Mouse (Mus musculus) erythroid progenitor cell, adult 5-6 weeks (primary cell): Measurements from ENCODE around the gene Cep41. TPM values are rescaled to one million over a fixed set of nuclear protein-coding genes. Genes with fewer than 3 reads are reported as not detected.

ENCODE experiments used
- ATAC-seq: replicated peaks from 2 replicates; pipeline ENCODE4 v1.8.0; 2016; ENCODE audit warnings: moderate number of reproducible peaks, mild to moderate bottlenecking, moderate TSS enrichment, inconsistent platforms; ENCODE audit not compliant: poor library complexity, low FRiP score, severe bottlenecking
- total RNA-seq, 2 experiments: library from RNA; stranded (forward) in 1 of 2; stranded (reverse) in 1 of 2; fragments of 150-400 nt in 1 of 2; fragments of 186-747, 209-891 nt in 1 of 2; gene quantifications; 2 replicates each; pipeline versions ENCODE4 v1.2.3 to v1.2.4; 2015 to 2017; ENCODE audit warnings: low replicate concordance in 2 of 2

Cep41 gene
- total RNA-seq, 2 experiments from 2014 or later, result 3.1 to 49.0 TPM

DNA sequence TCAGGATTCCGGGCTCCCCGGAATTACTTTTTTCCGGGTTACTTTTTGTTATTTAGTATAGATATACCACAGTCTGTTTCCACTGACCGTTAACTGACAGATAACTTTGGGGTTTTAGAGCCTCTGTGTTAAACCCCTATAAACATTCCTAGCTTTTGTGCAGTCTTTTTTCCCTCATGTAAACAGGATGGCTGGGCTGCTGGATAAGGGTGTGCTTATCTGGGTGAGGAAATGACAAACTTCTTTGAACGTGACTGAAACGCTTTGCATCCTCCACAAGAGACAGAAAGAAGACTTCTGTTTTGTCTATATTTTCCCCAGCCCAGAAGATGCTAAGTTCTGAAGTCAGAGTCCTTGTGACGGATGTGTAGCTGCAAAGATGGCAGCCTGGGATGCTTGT lies 18.9 kb upstream of the Cep41 start:
- ATAC-seq, result no peak

DNA sequence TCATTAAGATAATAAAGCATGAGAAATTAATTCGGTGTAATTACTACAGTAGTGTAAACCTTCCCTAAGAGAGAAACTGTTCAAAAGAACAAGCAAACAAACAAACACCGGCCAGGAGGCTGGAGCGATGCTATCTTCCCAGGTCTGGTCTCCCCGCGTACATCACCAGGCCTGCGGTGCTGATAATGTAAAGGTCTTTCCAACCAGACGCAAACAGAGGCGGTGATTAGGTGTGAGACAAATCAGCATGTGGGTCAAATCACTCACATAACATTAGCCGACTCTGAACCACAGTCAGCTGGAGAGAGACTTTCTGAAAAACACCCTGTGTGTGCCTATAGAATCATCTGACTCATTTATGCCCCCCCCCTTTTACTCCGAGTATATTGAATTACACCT lies 17.8 kb upstream of the Cep41 start:
- no peak for ATAC-seq

DNA sequence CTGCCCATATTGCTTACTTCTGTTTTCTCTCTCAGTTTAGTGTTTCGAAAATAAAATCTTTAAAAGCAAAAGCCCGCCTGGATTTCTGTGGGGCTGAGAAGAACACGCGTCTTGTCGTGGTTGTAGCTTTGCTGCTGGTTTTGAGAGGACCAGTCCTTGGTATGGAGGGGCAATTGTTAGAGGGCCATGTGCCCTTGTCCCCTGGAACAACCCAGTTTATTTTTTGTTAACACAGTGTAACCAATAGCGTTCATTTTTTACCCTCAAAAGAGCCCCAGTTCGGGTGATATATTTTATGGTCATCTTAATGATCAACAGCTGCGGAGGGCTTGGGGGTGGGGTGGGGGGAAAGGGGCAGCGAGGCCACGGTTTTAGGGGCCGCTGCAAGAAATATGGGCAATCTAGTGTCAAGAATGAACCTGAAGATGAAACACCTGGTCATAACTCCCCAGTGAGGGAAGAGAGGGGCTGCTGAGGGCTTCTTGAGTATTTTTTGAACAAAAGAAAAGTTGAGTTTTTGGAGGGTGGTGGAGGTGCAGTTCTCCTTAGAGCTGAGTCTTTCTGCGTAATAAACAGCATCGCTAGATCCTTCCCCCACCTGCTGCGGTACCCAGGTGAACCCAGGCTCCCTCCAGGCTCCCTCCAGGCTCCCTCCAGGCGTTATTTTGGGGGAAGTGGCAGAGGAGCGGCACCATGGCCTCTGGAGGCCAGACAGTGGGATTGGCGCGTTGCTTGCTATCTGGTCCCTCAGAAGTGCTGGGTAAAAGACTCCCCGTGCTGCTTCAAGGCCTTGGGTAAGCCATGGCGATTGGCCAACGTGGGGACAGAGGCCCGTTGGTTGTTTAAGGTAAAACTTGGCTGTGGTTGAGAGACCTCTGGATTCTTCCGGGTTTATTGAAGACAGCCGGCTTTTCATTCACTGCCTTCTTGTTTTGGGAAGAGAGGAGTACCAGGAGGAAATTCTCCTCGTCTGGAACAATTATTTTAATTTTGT lies 17.1 kb upstream of the Cep41 start:
- no peak for ATAC-seq

DNA sequence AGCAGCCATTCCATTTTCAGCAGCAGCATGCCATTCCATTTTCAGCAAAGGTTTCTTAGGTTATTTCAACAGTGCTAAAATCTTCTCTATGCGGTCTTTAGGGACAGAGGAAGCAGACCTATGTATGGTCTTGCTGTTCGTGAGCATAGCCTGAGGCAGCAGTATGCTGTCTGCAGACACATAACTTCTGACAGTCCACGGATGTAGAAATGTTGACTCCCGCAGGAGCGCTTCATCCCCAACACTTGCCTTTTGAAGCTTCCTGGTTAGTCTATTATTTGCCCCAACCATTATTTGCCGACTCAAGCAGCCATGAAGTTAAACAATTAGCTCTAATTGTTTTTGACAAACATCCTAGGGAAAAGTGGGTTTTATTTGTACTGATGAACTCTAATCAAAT lies 15.6 kb upstream of the Cep41 start:
- ATAC-seq, result no peak

DNA sequence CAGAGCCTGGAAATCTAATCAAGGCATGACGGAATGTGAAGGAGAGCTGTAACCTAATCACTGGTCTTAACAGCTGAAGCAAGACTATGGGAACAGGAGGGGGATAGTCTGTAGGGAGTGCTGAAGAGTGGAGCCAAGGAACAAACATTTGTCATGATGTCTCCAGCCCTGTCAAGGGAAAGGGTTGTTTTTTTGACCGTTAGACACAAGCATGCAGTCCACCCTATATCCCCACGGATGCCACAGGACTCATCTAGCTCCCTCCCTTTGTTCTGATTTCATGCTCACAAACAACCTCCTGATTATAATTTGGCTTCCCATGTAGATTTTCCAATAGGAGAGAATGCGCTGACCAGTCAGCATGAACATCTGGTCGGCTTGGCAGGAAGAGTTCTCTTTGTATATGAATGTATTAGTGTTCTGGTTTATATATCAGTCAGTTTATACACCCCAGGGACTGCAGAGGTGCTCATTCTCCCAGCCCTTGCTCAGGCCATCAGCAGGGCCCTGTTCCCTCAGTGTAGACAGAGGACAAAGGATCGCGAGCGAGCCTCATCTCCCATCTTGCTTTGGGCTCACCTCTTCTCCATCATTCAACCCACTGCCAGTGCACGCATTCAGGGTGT lies 10.5 kb upstream of the Cep41 start:
- ATAC-seq, result no peak

DNA sequence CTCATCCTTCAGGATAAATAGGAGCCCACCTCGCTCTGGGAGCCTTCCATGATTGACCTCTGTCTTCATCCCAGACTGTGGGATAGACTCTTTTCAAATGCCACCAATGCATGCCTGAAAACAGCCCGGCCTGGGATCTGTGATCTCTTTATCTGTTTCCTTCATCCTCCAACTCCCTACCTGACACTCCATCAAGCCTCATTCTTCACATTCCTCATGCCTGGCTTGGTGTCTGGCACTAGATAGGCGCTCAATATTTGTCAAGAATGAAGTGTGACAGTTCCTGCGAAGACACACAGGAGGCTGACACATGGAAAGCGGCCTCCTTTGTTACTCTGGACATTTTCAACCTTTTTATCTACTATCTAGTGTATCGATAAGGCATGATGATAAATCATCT lies 9.9 kb upstream of the Cep41 start:
- ATAC-seq, result no peak

DNA sequence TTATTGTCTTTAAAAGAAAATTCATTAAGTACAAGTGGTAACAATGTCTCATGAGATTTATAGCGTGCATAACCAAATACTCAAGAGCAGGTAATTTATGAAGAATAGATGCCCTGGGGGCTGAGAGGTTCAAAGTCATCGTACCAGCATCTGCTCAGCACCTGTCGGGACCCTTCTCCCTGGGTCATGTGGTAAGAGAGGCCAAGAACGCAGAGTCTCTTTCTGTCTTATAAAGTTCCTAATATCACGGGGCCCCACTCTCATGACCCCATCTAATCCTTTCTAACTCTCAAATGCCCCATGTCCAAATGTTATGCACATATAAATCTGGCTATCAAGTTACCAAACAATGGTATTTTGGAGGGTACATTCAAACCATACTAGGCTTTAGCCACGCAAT lies 9.3 kb upstream of the Cep41 start:
- ATAC-seq, result no peak

DNA sequence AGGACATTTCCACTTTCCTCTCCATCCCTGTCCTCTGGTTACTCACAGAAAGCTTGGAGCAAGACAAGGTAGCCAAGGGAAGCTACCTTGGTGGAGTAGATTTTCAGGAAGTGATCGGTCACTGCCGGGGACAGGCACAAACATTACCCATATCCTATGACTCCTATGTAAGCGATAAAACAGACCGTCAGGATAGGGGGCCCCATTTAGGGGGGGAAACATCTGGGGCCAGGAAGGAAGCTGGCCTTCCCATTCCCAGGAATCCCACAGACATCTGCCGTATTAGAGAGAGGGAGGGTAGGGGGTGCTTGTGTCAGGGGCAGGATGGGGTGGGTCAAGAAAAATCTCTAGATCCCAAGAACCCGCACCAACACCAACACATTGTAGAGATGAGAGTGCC lies 6.6 kb upstream of the Cep41 start:
- no peak for ATAC-seq

DNA sequence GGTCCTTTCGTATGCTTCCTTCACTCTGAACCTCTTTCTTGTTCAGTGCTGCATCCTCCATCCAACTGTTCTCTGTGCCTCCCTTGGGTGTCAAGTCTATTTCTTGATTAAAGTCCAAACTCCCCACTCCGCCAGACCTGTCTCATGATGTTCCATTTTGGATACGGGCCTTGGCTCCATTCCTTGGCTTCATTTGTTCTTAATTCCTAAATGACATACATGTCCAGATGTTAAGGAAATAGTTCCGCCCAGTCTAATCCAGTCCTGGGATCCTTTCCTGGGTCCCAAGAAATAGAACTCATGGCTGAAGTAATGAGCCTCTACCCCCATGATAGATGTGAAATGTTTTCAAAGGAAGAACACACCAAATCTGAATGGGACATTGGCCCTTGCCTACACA lies 4.5 kb upstream of the Cep41 start:
- no peak for ATAC-seq

DNA sequence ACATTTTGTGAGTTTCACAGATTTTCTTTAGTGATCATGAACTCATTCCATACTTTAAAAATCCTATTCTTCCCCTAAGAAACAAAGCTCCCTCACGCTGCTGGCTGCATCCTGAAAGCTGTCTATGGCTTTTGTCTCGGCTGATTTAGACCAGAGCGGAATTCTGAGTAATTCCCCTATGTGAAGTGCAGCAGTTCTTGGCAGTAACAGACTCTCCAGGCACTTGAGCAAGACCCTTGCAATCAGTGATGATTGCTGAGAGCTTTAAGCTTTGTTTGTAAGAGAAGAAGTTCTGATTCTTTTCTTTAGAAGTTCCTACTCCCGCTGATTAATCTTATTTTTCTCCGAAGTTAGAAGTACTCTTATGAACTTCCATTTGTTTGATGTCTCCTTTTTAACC lies 3.9 kb upstream of the Cep41 start:
- no peak for ATAC-seq

DNA sequence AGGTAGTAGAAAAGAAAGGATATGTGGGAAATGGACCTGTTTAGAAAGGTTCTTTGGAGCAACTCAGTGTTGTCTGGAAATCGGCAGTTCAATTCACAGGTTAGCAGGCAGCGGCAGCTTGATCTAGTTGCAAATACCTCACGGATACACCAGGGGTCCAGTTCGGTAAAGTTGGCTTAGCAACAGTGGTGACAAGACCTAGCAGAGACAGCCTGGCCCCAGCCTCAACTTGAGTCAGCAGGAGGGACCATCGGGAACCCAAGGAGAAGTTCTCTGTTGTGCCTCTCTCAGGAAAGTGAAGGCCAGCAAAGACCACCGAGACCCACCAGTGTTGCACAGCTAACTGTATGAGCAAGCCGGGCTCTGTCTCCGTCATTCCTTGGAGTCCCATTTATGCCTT lies 1.6 kb upstream of the Cep41 start:
- ATAC-seq, result no peak

DNA sequence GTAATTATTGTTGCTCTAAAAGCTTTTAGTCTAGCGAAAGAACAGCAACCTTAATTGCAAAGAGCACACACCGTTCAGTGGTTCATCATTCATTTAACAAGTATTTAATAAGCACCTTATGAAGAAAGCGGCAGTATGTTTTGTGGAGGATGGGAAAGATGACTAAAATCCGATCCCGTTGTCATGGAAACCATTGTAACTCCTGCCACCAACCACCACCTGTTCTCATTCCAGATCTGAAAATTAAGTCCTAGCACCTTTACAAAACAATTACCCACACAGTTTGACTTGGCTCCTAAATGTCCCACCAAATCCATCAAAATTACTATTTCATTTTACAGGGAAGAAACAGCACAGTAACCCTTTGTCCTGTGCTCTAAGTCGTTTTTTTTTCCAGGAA lies 660 bp upstream of the Cep41 start:
- no peak for ATAC-seq

DNA sequence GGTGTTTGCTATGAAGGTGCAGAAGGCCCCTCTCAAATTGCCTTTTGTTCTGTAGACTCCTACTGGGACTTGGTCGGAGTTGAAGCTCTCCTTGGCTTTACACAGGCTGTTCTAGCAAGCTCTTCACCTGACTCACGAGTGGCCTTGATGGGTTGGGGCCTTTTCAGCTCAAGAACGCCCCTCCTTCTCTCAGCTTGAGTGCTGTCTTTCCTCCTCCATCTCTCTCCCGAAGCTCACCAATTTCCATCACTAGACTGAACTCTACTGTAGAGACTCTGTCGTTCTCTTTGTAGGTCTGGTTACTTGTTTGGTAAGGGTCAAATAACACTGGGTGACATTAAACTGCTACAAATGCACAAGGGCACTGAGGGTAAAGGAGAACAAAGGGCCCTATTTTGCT lies 723 bp downstream of the Cep41 start:
- no peak for ATAC-seq

DNA sequence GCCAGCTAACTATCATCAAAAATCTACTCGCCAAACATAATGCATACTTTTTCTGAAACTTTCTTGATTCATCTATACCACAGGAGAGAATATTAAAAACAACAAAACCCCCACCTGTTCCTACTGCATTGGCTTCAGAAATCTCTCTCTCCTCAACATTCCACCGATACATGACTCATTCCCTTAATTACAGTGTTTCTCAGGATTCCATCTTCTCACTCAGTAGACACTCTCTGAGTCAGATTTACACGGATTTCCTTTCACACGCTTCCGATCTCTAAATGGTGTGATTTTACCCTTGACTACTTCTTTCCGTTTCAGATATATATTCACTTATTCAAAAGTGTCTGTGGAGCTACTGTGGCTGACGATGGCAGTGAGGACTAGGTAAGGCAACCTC lies 6.4 kb downstream of the Cep41 start:
- ATAC-seq, result no peak

DNA sequence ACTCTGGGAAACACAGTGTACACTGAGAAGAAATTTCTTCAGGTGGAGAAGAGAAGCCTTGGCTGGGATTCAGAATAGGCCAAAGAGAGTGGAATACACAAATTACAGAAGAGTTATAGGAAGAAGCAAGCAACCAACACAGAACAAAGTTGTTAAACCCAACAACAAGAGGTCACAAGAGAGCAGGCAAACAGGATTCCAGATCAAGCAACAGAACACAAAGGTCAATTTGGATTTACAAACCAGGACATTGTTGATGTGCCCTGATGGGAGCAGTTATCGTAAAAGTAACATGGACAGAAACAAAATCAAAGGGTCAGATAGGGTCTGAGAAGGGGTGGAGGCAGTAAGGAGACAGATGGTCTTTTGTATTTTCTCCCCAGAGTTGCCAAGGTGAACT lies 9.0 kb downstream of the Cep41 start:
- ATAC-seq, result no peak

DNA sequence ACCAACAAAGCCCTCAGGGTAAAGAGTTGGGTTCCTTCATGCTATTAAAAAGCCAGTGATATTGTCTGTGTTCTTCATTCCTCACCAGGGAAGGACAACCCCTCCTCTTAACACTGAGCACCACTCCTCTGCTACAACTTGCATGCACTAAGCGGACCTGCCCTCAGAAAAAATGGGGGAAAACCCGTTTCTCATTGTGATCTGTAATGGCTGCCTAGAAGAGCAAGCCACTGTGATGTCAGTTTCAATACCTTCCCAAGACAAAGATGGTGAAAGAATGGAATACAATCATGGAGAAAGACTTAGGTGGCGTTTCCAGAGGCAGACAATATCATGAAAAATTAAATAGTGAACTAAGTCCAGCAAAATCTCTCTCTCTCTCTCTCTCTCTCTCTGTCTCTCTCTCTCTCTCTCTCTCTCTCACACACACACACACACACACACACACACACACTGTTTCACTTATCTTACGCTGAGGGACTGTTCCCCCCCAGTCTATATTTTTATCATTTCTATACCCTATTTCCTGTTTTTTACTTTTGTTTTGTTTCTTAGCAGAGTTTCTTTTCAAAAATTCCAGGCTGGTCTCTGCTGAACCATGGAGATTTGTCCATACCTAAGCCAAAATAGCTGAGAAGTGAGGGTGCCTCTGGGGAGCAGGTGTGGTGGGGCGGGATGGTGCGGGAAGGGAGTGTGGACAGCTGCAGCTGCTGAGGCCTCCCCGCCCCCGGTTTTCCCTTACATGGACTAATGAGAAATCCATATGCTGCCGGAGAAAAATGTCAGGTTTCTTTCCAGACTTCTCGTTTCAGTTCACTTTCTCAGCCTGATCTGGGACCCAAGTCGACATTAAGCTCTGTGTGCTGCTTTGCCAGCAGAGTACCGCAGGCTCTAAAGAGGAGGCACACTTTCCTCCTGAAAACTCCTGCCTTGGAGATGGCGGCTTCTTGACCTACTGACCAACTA lies 11.3 kb downstream of the Cep41 start:
- ATAC-seq, result no peak

DNA sequence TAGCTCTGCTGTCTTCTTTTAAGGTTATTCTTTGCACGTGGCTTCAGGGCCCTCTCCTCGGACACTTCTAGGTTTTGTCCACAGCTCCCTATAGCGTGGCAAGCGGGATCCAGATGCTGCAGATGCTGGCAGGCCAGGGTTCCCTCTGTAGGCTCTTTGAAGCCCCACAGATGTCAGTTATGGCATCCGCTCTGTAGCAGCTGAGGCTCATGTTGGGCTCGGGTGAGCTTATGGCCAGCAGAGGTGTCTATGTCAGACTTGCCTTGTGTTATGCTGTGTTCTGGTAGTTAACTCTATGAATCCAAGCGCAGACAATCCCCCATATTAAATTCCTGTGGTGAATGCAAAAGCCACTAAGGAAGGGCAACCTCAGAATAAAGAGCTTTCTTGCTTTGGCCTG lies 13.1 kb downstream of the Cep41 start:
- no peak for ATAC-seq

DNA sequence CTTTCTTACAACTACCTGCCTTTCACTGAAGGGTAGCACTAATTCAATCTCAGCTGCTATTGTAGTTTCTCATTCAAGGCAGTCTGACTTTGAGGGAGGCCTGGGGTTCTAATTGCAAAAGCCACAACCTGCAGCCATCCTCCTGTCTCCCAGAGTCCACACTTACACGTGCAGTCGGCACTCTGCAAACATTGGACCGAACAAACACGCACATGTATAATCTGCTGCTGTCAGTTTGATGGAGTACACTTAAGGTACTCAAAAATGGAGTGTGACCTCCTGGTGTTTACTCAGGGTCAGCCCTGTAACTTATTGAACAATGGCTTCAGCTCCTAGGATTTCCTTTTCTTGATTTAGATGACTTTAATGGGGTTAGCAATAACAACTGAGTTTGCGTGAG lies 14.0 kb downstream of the Cep41 start:
- ATAC-seq, result no peak

DNA sequence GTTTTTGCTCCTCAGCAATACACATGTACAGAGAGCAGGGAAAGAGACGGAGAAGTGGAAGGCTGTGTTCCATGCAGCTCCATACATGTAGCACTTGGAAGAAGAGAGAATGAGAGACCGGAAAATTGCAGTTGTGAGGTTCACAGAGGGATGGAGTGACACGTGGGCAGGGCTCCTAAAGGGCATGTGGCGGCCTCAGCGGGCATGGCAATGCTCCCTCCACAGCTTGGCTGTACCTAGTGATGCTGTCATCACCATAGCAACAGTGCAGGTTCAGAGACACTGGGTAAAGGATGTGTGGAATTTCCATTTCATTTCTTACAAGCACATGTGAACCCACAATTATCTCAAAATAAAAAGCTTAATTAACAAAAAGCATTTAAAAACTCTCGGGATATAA lies 15.1 kb downstream of the Cep41 start:
- ATAC-seq, result no peak

DNA sequence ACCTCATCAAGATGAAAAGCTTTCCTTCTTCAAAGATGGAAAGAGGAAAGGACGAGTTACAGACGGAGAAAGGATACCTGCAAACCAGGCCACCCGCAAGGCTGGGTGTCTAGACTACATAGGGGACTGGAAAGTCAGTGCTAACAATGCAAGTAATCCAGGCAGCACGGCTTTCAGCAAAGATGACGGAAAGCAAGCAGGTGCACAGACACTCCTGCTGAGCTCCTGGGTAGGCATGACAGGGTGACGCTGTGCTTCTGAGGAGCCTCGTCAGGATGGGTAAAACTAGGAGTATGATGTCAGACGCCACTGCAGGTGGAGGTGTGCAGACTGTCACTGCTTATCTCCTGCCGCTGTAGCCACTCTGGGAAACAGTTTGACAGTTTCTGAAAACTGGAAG lies 16.0 kb downstream of the Cep41 start:
- ATAC-seq, result no peak
